Mouse (Mus musculus) c-Kit-positive CD71-negative TER-119-negative erythroid progenitor cells, embryonic 14.5 days (primary cell): ENCODE measurements at regions not wholly inside any gene's neighbourhood (a gene's known extent, or its start where the extent isn't known, plus 50 kb on each side); places are given as distances from the start of the nearest gene placed in this dataset.

Experiments used
- DNase-seq: peaks from one replicate; pipeline ENCODE4 v3.0.0-alpha.2; 2013; ENCODE audit warnings: low read depth

DNA sequence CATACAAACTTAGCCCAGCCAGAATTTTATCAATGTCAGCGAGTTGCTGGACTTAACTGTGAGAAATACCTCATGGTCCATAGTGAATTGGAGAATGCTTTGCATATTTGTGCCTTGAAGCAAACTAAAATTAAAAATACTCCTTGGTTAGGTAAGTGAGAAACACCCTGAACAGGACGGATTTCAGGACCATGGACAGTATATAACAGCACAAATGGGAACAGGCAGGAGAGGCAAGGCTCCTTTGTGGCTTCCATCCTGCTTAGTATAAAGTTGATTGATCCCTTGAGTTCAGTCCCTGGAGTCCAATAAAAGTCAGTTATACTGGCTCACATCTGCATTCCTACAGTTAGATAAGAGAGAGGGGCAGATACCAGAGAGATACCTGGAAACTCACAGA, 53.9 kb upstream of the Bpifa3 start:
- DNase-seq, result peak; percentile 6
